Mouse (Mus musculus) gastrocnemius, adult 18-20 months (tissue): Measurements from ENCODE around the gene Serpina1e. TPM values are rescaled to one million over a fixed set of nuclear protein-coding genes. Genes with fewer than 3 reads are reported as not detected.
"Not testable (repeated sequence)": the region's sequence is repeated elsewhere in the genome, so short reads cannot be mapped to it uniquely, and the experiment has no call there.

ENCODE experiments used
- DNase-seq: peaks from one replicate; pipeline ENCODE4 v3.0.0; 2021; ENCODE audit warnings: low spot score
- total RNA-seq, 2 experiments: library from RNA; stranded (reverse); gene quantifications; 2 replicates each; pipeline ENCODE4 v1.2.3; 2021

Serpina1e gene
- total RNA-seq, 2 experiments from 2014 or later = 0.47 TPM; not detected in 1

GRCm38 (mm10) chr12:103963288-103963687 is 4.5 kb upstream of the Serpina1e start:
- DNase-seq = no peak

GRCm38 (mm10) chr12:103962860-103963259 is 4.1 kb upstream of the Serpina1e start:
- DNase-seq = no peak

GRCm38 (mm10) chr12:103962337-103962736 is 3.6 kb upstream of the Serpina1e start:
- DNase-seq = no peak

GRCm38 (mm10) chr12:103961716-103962115 is 2.9 kb upstream of the Serpina1e start:
- DNase-seq = no peak

DNA sequence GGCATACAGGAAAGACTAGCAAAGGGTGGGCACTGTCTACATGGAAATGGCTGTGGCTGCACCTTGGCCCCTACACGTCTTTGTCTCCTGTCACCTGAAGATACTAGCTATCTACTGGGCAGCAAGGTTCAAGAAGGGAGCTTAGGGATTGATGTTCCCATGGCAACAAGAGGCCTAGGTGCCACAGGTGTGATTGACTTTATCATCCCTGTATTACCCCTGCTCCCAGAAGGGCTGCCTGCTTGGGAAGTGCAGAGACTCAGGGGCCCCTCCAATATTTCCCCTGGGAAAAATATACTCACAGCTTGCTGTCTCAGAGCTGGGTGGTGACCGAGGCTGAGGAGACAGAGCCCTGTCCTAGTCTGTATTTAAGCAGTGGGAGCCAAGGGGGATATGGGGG is 2.2 kb downstream of the Serpina1e start:
- not testable (repeated sequence) for DNase-seq

GRCm38 (mm10) chr12:103952972-103953371 is 5.8 kb downstream of the Serpina1e start:
- DNase-seq = not testable (repeated sequence)

- no peak for DNase-seq
These were observed 12.5 kb downstream of the Serpina1e start for GRCm38 (mm10) chr12:103946243-103946642.

DNA sequence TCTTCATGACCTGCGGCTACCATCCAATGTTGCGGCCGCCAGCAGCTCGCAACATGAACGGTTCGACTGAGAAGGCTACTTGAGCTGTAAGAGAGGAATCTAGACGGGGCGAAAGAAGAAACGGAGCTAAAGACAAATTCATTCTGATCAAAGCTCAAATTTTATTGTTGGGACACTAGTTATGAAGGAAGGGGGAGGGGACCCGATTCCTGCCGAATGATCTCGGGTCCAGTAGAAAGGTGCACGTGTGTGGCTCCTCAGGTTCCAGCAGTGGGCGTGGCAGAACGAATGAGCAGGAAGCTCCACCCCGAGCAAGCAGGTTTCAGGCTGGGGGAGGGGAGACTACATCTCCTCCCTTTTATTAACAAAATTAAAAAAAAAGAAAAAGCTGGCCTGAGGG is 49.6 kb downstream of the Serpina1e start:
- DNase-seq = not testable (repeated sequence)

- not testable (repeated sequence) for DNase-seq
These were observed 51.0 kb downstream of the Serpina1e start for GRCm38 (mm10) chr12:103907746-103908145.

DNA sequence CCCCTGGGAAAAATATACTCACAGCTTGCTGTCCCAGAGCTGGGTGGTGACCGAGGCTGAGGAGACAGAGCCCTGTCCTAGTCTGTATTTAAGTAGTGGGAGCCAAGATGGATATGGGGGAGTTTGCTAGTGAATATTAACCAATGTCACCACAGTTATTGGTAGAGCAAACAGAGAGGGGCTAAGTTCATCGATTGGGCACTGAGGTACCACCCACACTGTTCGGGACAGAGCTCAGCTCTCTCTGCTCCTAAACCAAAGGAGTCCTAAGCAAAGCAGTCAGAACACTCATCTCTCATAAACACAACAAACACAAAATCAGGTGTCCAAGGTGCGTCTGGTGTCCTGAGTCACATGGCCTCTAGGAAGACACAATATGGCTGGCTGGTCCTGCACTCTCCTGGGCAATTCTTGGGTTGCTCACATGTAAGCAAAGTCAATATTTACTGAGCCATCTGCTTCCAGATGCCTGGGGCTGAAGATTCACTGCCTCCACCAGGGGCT is 53.9 kb downstream of the Serpina1e start, which contains the start of gene Serpina1c:
Gene Serpina1c (minus strand): TSS at position 51 of the 504 bp plus-strand sequence.
- DNase-seq = not testable (repeated sequence)

DNA sequence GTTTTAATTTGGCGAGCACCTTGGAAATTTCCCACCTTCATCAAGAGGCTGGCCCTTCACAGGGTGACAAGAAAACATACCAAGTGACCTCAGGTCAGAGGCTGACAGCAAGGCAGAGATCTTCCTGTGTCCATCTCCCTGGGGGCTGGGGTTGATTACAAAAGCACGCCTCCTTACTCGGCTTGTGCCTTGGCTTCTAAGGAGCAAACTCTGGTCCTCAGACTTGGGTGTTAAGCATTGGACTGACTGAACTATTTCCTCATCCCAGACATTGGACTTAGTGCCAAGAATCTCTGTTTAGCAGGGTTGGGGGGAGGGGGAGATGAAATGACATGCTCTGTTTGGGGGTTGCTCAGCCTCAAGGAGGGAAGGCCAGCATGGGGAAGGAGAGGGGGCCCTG is 56.8 kb downstream of the Serpina1e start:
- peak; percentile 4 for DNase-seq

Other genes starting within 250 kb of the Serpina1e start
- 1 to 10 TPM in 1 of 2 experiments, not detected in 1; 1.4 TPM for gene Serpina1d, start 185.4 kb downstream of the Serpina1e start, total RNA-seq
- gene Serpina1b, start 128.6 kb downstream of the Serpina1e start, total RNA-seq = 1 to 10 TPM in 1 of 2 experiments, not detected in 1; 2.7 TPM
- under 1 TPM in 1 of 2 experiments, not detected in 1; 0.88 TPM for gene Serpina1a, start 95.4 kb downstream of the Serpina1e start, total RNA-seq
- gene Serpina1c, start 54.1 kb downstream of the Serpina1e start, total RNA-seq = under 1 TPM in 1 of 2 experiments, not detected in 1; 0.50 TPM
- not detected for gene Serpina11, start 31.0 kb upstream of the Serpina1e start, total RNA-seq
- not detected for gene Serpina9, start 54.8 kb upstream of the Serpina1e start, total RNA-seq
- not detected for gene Serpina12, start 85.5 kb upstream of the Serpina1e start, total RNA-seq
- not detected for gene Serpina5, start 142.1 kb upstream of the Serpina1e start, total RNA-seq
- gene Serpina3a, start 153.7 kb upstream of the Serpina1e start, total RNA-seq = not detected
- gene Serpina3b, start 169.0 kb upstream of the Serpina1e start, total RNA-seq = not detected
- gene Serpina3c, start 194.9 kb upstream of the Serpina1e start, total RNA-seq = 1 to 10 TPM; 1.5 to 1.8 TPM